Mouse (Mus musculus) heart, postnatal 10 days (tissue): ENCODE data around the gene Abcb6. TPM values are rescaled to one million over a fixed set of nuclear protein-coding genes. Genes with fewer than 3 reads are reported as not detected.
A peak's percentile ranks its signal among the peaks of the same experiment; 100 is the strongest.

Source experiments
- DNase-seq, 2 experiments: peaks; one replicate each; pipeline ENCODE4 v3.0.0; 2021
- intact Hi-C: fragments of 180-260 bp; cut with DNase I; formaldehyde crosslinking; loops from one replicate; pipeline ENCODE4 v1.15.1; 2025
- total RNA-seq, 2 experiments: library from RNA; stranded (reverse); gene quantifications; 2 replicates each; pipeline ENCODE4 v1.2.3; 2021

The Abcb6 gene
- total RNA-seq: 10 to 100 TPM; 23.6 to 26.8 TPM

DNA sequence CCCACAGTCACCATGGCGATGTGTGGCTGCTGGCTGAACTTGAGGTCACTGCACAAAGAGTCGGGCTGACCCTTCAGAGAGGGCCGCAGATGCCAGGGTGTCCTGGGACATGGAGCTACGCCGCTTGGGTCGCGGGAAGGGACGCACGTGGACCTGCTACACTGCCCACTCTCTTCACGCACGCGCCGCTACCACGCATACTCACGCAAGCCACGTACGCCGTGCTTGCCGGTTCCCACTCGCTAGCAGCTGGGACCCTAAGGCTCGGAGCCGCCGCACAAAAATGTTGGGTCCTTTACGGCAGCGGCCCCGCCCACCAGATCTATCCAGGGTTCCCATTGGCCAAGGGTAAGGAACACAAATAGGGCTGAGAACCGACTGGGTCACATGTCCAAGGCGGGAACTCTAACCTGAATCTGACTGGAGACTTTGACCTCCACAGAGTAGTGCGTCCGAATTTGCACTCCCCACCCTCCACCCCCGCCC, at the start of gene Abcb6:
Gene Abcb6 (minus strand): TSS at position 288 of the 486 bp plus-strand sequence.
- DNase-seq: peak; percentile 92 to 93
- intact Hi-C loops: no loop called here

DNA sequence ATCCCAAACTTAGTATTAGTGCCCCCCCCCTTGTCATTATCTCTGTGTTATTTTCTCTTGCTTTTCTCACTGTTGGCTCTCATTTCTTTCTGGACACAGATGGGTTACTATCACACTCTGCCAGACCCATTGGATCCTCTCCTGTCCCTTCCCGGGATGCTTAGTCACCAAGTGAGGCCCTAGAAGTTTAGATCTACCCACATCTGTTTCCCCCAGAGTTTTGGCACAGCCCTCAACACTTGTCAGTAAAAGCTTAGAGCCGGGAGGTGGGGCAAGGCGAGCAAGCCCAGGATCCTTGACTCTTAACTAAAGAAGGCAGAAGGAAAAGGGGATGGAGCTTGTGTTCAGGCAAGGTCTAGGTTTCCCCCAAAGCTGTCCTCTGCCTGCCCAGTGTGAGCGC, 49.0 kb upstream of the Abcb6 start:
- DNase-seq: no peak
- intact Hi-C loops: no loop called here

DNA sequence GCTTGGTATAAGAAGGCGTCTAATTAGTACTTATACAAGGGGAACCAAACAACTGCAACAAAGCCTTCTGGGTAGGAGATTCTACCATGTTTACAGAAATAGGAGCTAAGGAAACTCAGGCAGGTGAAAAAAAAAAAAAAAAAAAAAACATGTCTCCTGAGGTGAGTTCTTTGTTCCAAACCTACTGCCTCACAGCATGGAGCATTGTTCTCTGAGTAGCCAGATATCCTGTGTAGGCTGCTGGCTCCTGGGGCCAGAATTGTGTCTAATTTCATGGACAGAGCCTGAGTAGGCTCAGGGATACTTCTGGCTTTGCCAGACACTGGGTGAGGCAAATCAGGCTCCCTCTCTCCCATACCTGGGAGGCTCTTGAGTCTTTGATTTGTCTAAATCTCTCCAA, 47.5 kb upstream of the Abcb6 start:
- no peak for DNase-seq
- intact Hi-C loops: no loop called here

DNA sequence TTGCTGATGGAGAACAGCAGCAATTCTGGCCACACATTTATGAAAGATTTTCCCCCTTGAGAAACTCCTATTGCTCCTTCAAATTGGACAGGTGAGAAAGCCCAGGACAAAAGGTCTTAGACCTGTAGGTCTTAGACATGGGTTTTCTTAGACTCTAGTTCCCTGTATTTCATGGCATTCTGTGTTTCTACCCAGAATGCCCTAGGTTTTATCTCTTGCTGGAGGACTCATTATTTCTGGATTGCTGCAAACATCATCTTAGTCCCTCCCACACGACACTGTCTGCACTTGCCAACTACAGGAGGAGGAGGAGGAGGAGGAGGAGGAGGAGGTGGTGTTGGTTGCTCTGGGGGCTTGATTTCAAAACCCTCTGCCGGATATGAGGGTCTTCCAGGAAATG, 45.9 kb upstream of the Abcb6 start:
- DNase-seq: no peak
- intact Hi-C loops: no loop called here

DNA sequence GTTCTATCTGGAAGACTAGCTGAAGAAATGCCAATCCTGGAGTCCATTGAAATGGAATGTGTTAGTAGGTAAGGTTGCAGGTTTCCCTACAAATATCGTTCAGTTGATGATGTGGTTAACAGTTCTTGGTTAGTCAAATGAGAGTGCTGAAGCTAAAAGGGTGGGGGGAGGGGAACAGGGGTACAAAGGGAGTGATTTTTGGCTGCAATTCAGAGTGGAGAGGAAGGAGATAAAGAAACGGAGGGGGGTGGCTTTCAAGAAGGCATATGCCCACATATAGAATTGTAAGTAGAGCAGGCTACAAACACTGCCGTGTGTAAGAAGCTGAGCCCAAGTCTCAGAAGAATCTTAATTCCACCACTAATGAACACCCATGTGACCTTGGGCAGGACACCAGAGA, 45.3 kb upstream of the Abcb6 start:
- intact Hi-C loops: no loop called here
- DNase-seq: no peak

DNA sequence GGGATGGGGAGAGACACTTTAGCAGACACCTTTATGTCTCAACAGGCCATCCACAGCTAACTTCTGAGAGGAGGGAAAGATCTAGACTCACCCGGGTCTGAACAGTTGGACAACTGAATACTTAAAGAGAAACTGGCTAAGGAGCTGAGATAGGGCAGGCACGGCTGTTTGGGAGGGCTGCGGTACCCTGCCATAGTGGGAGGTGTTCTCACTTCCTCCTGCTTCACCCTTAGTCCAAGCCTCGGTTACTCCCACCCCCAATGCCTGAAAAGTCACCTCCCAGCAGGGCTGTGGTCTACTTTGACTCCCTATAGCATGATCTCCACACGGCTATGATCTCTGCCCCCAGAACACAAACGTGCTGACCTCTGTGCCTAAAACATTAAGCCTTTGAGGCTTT, 43.3 kb upstream of the Abcb6 start:
- intact Hi-C loops: no loop called here
- DNase-seq: no peak

DNA sequence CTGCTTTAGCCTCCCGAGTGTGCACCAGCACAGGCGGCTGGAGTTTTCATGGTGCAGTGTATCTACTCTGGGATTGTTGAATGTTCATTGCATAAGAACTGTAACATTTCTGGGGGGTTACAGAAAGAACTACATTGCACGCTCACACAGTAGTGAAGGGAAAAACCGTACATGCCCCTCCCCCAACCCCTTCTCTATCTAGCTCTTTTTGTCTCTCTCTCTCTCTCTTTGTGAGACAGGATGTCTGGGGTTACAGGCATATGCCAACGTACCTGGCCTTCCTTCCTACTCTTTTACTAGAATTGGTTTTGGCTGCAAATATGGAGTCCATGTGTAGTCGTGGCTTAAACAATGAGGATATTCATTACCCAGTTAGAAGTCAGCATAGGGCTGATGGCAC, 42.7 kb upstream of the Abcb6 start:
- no peak for DNase-seq
- intact Hi-C loops: no loop called here

DNA sequence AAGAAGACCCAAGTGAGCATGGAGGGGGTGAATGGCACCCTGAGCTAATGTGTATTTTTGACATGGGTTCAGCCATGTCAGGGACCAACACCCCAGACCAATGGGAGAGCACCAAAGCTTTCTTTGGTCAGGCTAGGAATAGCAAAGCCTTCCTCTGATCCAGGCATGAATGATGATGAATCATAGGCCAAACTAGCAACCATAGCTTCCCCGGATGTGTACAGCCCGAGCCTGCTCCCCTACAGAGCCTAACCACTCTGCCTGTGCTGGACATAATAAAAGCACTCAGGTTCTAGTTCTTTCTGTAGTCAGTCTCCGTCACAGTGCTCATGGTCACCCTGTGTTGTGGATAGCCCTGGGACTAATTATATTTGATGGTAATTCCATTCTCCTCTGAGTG, 41.3 kb upstream of the Abcb6 start:
- intact Hi-C loops: no loop called here

DNA sequence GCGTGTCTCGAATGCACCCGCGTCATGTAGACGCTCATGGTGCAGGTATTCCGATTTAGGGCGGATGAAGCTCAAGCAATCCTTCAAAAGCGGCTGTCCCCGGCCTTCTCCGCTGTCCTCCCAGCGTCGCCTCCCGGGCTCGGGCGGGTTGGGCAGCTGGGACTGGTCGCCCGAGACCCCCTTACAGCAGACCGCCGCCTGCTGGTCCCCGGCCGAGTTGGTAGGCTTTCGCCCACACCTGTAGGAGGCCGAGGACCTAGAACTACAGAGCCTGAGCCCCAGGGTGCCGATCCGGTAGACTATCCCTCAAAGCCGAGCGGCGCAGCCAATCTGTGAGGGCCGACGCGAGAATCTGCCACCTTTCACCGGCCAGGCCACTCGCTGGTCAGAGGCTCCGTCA, 39.3 kb upstream of the Abcb6 start, which contains the start of gene Tuba4a:
Gene Tuba4a (minus strand): TSS at position 335 of the 400 bp plus-strand sequence.
- intact Hi-C loops: loop anchor here (2.0 kb wide), 1 partner anchor 15 kb away; no protein-coding TSS in a partner anchor
- peak in 1 of 2 experiments; percentile 33 for DNase-seq

More for the DNA sequence above, 41.3 kb upstream of the Abcb6 start:
- no peak for DNase-seq

DNA sequence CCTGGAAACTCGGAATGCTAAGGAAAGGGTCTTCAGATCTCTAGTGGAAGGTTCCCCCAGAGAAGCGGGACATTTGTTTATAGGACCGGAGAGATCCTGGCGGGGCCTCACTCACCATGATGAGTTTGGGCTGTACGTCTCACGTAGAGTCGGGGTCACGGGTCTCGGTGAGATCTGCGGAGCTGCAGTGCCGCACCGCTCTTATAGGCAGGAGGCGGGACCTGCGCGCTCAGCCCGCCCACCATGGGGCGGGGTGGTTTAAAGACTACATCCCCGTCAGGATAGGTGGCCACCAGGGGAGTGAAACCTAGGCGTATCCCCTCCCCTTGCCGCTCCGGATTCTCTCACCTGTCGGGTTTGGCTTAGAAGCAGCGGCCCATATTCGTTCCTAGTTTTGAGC, 38.9 kb upstream of the Abcb6 start:
- DNase-seq: peak; percentile 91 to 92
- intact Hi-C loops: loop anchor here (2.0 kb wide), 1 partner anchor 16 kb away; no protein-coding TSS in a partner anchor

DNA sequence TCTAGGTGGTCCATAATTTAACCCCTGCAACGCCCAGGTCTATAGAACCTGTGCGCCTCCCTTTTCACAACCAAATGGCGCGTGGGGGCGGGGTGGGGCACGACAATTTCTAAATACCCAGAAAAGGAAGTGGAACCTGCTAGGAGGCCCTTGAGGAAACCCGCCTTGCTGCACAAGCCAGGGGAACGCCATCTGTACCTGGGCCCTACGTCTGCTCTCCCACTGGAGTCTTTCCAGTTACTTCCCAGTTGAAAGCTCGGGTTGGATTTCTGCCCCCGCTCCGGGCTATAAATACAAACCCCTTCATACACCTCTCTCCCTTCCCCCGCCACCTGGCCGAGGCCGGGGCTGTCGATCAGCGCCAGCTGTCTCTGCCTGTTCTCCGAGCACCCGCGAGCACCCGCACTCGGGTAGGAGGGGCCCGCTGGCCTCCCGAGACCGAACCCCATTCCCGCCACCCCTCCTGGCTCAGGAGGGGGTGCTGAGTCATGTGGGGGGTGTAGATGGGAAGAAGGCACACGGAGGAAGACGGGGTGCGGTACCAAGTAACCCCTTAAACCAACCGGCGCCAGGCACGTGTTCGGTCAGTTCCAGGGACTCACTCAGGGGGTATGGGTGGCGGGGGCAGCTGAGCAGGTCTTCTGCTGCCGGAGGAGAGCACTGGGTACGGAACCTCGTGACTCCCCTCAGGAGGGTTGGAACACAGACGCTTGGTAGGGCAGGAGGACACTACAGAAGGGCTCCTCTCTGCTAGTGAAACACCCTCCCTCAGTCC, 38.2 kb upstream of the Abcb6 start:
- DNase-seq: peak; percentile 84 to 87
- intact Hi-C loops: loop anchor here (2.0 kb wide), 1 partner anchor 16 kb away; no protein-coding TSS in a partner anchor

DNA sequence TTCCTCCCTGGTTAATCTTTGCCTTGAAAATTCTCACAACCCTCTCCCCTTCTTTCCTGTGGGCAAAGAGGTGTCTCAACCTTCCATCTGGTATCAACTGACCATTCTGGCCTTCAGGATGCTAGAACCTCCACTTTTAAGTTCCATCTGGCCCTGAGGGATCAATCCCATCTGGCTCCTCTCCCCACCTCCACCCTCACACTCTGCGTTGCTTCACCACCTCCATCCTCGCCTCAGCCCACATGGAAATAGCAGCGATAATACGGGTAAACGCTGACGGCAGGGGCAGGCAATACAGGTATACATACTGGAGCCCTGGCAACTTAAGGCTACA, 37.7 kb upstream of the Abcb6 start:
- DNase-seq: peak in 1 of 2 experiments; percentile 36
- intact Hi-C loops: loop anchor here (2.0 kb wide), 1 partner anchor 17 kb away; no protein-coding TSS in a partner anchor

DNA sequence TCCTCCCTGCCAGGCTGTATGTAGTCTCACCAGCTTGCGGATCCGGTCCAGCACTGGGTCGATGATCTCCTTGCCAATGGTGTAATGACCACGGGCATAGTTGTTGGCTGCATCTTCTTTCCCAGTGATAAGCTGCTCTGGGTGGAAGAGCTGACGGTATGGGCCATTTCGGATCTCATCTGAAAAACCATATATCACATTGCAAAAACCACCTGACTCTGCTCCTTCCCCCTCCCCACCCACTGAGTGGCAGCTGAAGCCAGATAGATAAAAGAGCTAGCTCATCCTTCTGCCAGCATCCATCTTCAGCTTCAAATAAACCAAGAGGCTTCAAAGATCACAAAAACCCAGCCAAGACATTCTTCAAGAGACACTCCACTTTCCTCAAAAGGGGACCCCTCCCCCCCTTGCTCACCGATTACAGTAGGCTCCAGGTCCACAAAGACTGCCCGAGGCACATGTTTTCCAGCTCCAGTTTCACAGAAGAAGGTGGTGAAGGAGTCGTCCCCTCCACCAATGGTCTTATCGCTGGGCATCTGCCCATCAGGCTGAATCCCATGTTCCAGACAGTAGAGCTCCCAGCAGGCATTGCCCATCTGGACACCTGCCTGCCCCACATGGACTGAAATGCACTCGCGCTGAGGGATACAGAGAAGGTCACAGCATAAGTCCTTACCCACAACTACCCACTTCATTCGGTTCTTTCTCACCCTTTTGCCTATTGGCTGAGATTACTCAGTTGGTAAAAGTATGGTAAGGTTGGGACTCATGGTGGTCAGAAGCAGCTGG, 36.8 kb upstream of the Abcb6 start:
- intact Hi-C loops: no loop called here
- DNase-seq: peak; percentile 84 to 85

DNA sequence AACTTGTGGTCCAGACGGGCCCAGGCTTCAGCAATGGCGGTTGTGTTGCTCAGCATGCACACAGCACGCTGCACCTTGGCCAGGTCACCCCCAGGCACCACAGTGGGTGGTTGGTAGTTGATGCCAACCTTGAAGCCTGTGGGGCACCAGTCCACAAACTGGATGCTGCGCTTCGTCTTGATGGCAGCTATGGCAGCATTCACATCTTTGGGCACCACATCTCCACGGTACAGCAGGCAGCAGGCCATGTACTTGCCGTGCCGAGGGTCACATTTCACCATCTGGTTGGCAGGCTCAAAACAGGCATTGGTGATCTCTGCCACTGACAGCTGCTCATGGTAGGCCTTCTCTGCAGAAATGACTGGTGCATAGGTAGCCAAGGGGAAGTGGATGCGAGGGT, 35.6 kb upstream of the Abcb6 start:
- intact Hi-C loops: no loop called here
- DNase-seq: no peak

DNA sequence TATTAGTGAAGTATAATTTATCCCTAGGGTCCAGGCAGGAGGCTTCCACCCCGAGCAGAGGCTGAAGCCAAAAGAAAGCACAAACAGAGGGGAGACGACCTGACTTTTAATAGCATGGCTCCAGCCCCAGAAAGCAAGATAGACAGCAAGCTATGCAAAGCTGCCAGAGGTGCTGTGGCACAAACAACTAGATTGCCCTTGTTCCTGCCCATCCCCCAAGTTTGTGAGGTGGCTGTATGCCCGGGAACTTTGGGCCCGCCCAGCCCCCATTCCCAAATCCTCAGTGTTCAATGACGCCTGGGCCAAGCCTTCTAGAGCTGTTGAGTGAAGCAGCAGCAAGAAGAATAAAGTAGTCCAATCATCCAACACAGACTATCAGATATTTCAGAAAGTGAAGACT, 34.7 kb upstream of the Abcb6 start:
- peak; percentile 90 to 92 for DNase-seq
- intact Hi-C loops: no loop called here

DNA sequence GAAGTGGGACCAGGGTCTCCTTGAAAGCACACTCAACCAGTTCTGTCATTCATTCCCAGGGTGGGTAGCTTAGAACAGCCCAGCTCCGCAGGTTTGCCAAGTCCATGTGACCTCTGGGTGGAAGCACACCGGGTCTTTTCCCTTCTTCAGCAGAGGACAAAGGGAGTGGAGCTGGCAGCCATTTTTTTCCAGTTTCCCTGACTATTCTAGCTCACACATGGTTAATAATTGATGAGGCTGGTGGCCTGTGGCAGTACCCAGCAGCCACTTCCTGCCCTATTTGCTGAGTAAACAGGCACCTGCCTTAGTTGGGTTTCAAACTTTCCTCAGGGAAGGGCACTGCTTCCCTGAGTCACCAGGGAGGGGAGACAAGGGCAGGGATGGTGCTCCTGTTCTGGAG, 34.2 kb upstream of the Abcb6 start:
- DNase-seq: peak in 1 of 2 experiments; percentile 51
- intact Hi-C loops: no loop called here

DNA sequence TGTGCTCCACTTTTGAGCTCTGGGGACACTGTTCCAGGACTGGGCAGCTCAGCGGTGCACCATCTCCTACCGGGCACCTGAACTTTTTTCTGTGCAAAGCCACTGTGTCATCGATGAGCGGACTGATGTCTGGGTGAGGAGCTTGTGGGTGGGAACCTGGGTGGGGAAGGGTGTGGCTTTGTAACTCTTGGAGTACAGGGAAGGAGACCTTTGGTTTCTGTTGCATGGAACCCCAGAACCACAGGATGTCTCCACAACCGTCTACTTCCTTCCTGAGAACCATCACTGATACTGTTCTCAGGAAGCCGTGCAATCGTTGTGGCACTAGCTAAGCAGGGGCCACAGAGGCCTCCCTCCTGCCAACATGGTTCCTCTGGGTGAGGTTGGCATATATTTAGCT, 32.9 kb upstream of the Abcb6 start:
- no peak for DNase-seq
- intact Hi-C loops: no loop called here

DNA sequence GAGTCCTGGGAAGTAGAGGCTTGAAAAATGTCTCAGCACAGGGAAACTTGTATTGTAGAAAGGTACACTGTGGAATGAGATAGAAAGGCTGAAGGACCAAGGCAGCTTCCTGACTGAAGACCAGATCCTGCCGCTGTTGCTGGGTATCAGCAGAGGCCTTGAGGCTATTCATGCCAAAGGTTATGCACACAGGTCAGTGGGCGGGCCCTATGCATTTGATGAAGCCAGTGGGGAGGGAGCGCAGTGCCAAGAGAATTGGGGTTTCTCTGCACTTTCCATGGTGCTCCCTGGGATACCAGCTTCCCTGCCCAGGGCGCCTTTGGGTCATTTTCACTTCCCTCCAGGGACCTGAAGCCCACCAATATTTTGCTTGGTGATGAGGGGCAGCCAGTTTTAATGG, 32.4 kb upstream of the Abcb6 start:
- DNase-seq: no peak
- intact Hi-C loops: no loop called here

DNA sequence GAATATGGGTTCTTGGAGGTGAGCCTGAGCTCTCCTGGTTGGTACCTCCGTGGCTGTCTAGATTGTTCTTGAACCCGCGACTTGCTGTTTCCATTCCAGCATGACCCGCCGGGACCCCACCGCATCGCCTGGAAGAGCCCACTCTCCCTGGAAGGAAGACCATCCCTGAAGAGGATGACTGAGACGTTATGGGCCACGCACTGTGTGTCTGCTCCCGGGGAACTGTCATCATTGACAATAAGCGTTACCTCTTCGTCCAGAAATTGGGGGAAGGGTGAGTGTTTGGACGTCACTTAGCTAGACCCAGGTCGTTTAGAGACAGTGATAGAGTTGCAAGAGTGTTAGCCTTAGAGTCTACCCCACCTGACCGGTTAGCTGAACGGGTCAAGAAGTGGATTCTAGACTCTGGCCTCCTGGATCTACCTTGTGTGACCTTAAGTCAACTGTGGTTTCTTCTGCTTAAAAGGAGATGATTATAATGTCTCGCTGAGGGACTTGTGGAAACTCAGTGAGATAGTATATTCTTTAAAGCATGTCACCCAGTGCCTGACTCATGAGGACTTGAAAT, 31.0 kb upstream of the Abcb6 start:
- intact Hi-C loops: no loop called here
- DNase-seq: no peak

DNA sequence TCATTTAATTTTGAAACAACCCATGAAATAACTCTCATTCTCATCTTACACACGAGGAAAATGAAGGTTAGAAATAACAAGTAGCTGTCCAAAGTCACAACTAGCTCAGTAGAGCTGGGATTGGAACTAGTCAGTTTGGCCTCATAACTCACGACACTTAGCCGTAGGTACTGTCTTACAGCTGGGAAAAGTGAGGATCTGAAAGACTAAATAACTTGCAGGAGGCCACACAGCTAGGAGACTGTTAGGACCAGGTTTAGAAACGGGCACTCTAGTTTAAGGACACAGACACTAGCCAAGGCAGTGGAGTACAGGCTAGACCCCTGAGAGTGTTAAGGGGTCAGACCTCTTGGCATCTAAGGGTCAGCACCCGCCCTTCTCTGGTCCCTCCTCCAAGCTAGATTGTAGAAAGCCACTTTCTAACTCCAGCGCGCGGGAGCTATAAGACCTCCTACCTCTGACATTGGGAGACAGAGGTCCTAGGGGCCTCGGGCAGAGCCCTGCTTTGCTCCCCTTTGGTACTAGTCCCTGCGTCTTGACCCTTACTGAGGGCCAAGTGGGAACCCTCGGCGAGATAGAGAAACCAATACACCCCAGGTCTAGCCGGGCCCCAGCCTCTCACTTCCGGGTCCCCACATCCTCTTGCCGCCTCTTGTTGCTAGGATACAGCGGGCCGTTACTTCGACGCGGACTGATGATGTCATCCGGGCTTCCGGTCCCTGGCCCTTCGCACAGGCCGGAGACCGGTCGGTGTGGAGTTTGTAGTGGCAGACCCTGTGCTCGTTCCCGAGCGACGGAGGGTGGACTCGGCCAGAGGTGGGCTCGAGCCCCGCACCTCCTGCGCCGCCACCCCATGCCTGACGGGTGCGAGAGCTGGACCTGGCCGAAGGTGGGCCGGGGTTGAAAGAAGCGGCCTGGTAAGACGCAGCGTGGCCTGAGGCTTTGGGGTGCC, 30.2 kb upstream of the Abcb6 start, which contains the start of the genes Glb1l and Stk16:
Gene Glb1l (minus strand): TSS at position 678 of the 952 bp plus-strand sequence.
Gene Stk16 (plus strand): TSS at position 703 of the 952 bp plus-strand sequence.
- intact Hi-C loops: no loop called here
- DNase-seq: peak; percentile 98
